Mouse (Mus musculus) kidney, postnatal 10 days (tissue): ENCODE measurements around the gene Vmn2r78.
"Not testable (repeated sequence)": the region's sequence is repeated elsewhere in the genome, so short reads cannot be mapped to it uniquely, and the experiment has no call there.

Experiments
- DNase-seq: peaks from one replicate; pipeline ENCODE4 v3.0.0; 2021; ENCODE audit warnings: mixed read lengths

Vmn2r78 gene

DNA sequence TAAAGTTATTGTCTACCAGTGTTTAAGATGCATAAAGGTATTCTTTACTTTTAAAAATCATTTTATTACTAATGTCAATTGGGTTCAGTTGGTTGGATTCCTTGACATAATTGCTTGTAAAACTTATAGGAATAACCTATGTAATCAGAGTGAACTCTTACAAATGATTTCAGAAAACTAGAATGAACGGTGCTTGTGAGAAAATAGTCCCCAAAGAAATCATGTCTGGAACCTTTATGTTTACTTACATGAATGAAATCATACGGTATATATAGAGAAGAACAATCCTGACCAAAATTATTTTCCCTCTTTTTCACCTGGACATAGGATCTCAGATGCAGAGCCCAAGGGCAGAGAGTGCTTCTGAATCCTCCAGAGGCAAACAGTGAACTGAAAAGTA is at the start of gene Vmn2r78:
TSS of gene Vmn2r78 (plus strand) at position 301 of the 400 bp plus-strand sequence.
- DNase-seq, result not testable (repeated sequence)

DNA sequence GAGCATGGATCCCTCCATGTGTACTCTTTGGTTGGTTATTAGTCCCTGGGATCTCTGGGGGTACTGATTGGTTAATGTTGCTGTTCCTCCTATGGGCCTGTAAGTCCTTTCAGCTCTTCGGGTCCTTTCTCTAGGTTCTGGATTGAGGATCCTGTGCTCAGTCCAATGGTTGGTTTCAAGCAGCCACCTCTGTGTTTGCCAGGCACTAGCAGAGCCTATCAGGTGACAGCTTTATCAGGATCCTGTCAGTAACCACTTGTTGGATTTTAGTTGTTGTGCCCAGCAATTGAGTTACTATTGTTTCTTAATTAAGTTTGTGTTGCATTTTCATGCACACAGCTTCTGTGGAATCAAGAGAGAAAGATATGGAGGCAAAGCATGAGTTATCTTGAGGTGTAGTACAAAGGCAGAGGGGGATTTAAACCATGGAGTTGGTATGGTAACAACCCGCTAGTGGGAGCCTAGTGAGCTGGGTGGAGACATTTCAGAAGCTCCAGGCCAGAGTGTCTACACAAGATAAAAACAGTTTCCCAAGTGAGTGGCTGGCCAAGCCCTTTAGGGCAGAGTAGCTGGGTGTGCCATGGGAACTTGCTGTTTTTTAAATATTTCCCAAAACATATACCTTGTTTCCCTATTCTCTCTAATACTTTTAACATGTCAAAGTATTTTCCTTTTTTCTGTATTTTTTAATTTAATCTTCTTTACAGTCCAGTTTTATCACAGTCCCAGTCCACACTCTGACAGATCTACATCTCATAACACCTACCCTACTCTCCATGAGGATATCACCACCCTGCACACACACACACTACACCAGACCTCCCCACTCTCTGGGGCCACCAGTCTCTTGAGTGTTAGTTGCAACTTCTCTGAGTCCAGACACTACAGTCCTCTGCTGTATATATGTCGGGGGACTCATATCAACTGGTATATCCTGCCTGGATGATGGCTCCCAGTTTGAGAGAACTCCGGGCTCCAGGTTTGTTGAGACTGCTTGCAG is 25.1 kb upstream of the Vmn2r78 start:
- DNase-seq, result no peak

DNA sequence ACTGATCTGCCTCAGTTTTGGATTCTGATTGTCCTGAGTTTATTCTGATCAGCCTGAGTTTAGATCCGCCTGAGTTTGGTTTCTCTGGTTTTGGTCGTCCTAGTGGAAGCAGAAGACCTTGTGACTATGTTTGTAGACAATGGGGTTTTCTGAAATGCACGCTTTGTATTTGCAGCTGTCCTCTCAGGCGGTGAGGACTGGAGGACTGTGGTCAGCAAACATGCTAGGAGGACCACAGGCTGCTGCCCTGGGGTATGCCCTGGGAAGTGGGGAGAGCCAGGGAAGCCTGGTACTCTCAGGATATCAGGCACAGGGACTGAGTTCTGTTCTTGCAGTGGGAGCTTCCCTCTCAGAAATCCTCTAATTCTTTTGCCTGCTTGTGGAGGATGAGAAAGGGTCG is 22.4 kb downstream of the Vmn2r78 start:
- no peak for DNase-seq

DNA sequence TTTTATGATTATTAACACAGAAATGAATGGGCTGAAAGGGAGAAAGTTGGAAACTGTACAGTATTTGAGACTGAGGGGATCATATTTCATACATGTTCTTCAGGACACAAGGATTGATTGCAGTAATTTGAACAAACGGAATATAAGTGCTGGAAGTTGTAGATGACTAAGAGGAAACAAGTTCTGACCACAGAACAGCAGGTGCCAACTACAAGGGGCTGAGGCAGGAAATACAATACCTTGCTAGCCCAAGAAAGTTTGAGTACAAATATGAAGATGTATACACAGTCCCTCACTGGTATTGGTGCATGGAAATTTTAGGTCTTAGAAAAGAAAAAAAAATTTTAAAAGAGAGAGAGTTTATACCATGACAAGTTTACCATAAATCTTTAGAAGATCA is 79.8 kb downstream of the Vmn2r78 start:
- DNase-seq, result no peak

- not testable (repeated sequence) for DNase-seq
Observed at GRCm38 (mm10) chr7:86995815-86996214, 80.9 kb downstream of the Vmn2r78 start, which contains the start of gene Vmn2r79. Vmn2r79 (plus strand) TSS chr7:86996115.
